Mouse (Mus musculus) small intestine, adult 2 months (tissue): Measurements from ENCODE around the gene Pik3r2. TPM values are rescaled to one million over a fixed set of nuclear protein-coding genes. Genes with fewer than 3 reads are reported as not detected.

Source experiments
- H3K27ac ChIP-seq: fragments of 200-500 bp; 2 replicates; pipeline ENCODE4 v1.5.1; 2012; ENCODE audit warnings: low read depth, low read length, control low read depth, inconsistent platforms; ENCODE audit not compliant: insufficient read depth
- H3K27me3 ChIP-seq: fragments of 200-500 bp; 2 replicates; pipeline ENCODE4 v1.6.1; 2012; ENCODE audit warnings: mild to moderate bottlenecking, moderate library complexity, low read length, inconsistent platforms; ENCODE audit not compliant: control insufficient read depth, insufficient read depth
- H3K36me3 ChIP-seq: fragments of 200-500 bp; 2 replicates; pipeline ENCODE4 v1.6.1; 2012; ENCODE audit warnings: mild to moderate bottlenecking, low read length, control low read depth, inconsistent platforms; ENCODE audit not compliant: control insufficient read depth, insufficient read depth
- H3K4me1 ChIP-seq: fragments of 200-500 bp; 2 replicates; pipeline ENCODE4 v1.6.1; 2012; ENCODE audit warnings: low read length, inconsistent platforms, mixed read lengths; ENCODE audit not compliant: control insufficient read depth, insufficient read depth, insufficient read length
- H3K4me3 ChIP-seq: fragments of 200-500 bp; 2 replicates; pipeline ENCODE4 v1.5.1; 2012; ENCODE audit warnings: low read depth, mild to moderate bottlenecking, control low read depth, inconsistent platforms, low read length, moderate library complexity
- CTCF ChIP-seq: fragments of 200-500 bp; IDR thresholded peaks from 2 replicates; pipeline ENCODE4 v1.5.1; 2012; ENCODE audit warnings: low read depth, mild to moderate bottlenecking, control low read depth, inconsistent platforms, low read length, moderate library complexity, mixed read lengths; ENCODE audit not compliant: insufficient replicate concordance, insufficient read length; ENCODE audit errors: extremely low read depth
- POLR2A ChIP-seq: fragments of 200-500 bp; IDR thresholded peaks from 2 replicates; pipeline ENCODE4 v1.6.1; 2012; ENCODE audit warnings: low read depth, mild to moderate bottlenecking, control low read depth, inconsistent platforms, low read length, moderate library complexity
- WGBS: fragments of 180-500 bp; shearing (Covaris S2); methylation state at CpG from one replicate; pipeline ENCODE4 v1.1.7; 2018; 5-methylcytosine and 5-hydroxymethylcytosine counted together
- polyA plus RNA-seq: library from polyadenylated mRNA; depleted of rRNA; stranded (reverse); fragments of >200 nt; gene quantifications from 2 replicates; pipeline ENCODE4 v1.2.3, GENCODE M21; 2012

The Pik3r2 gene
- polyA plus RNA-seq, 1 experiment, result 414 TPM

GRCm38 (mm10) chr8:70775851-70776495 is 540 bp downstream of the Pik3r2 start:
- peaks cover 26% of the 10 kb centered on the region for H3K36me3 ChIP-seq
- H3K4me1 ChIP-seq, result peaks cover 34% of the 10 kb centered on the region
- TF ChIP-seq POLR2A, result no peak
- no peak for TF ChIP-seq CTCF
- 1% methylated on average over 34 of the region's 34 CpGs for WGBS
- H3K27ac ChIP-seq, result peak overlapping the region; percentile 50; the same call in 1 of the 2 replicates
- H3K4me3 ChIP-seq, result peak overlapping the region; percentile 74
- no peaks in the 10 kb centered on the region for H3K27me3 ChIP-seq

DNA sequence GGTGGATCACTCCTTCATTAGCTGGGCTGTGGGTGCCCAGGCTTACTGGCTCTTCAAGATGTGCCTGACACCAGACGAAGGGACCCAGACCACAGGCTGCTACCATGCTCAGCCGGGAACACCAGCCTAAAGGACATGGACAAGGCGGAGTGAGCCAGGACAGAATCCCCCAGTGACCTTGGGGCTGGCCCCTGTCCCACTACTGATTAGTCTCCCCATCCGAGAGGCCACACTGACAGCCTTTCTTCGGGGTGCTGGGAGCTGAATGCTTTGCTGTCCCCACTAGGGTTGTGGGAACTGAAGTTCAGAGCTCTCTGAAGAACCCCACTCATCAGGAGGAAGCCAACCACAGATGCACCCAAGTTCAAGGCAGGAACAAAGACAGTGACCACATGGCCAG is 1.3 kb downstream of the Pik3r2 start:
- 75% methylated on average over 5 of the region's 5 CpGs for WGBS
- no peak overlapping the region for H3K27ac ChIP-seq
- no peak for TF ChIP-seq POLR2A
- no peak for TF ChIP-seq CTCF
- H3K4me3 ChIP-seq, result peak overlapping the region; percentile 74; the same call in 1 of the 2 replicates
- H3K36me3 ChIP-seq, result peaks cover 26% of the 10 kb centered on the region
- peaks cover 34% of the 10 kb centered on the region for H3K4me1 ChIP-seq
- H3K27me3 ChIP-seq, result no peaks in the 10 kb centered on the region

- WGBS, result 89% methylated on average over 18 of the region's 18 CpGs
- Histone ChIP-seq H3K4me1 (peaks cover 34% of the 10 kb centered on the region), H3K36me3 (peaks cover 21% of the 10 kb centered on the region), H3K27ac (no peak overlapping the region), H3K4me3 (no peak overlapping the region), H3K27me3 (no peaks in the 10 kb centered on the region)
- no peak for TF ChIP-seq CTCF
- TF ChIP-seq POLR2A, result no peak
These were observed 1.8 kb downstream of the Pik3r2 start for GRCm38 (mm10) chr8:70774740-70775139.

DNA sequence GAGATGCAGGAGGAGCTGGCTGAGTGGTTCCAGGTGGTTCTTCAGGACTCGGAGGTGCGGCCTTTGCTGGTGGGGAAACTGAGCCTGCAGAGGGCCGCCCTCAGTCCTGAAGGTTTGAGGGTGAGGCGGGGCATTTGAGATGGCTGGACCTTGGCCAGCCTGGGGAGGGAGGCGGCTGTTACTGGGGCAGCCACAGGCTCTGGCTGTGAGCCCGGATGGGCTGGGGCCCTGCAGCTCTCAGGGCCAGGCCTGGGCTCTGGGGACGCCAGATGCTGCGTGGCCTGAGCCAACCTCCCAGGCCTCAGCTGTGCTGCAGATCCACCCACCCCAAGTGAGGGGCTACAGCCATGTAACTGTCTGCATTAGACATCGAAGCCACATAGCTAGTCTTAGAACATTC is 2.7 kb downstream of the Pik3r2 start:
- H3K4me1 ChIP-seq, result peaks cover 38% of the 10 kb centered on the region
- H3K27me3 ChIP-seq, result no peaks in the 10 kb centered on the region
- TF ChIP-seq POLR2A (no peak), CTCF (no peak)
- peak overlapping the region; percentile 78 for H3K27ac ChIP-seq
- 7% methylated on average over 9 of the region's 9 CpGs for WGBS
- peaks cover 21% of the 10 kb centered on the region for H3K36me3 ChIP-seq
- H3K4me3 ChIP-seq, result peak overlapping the region; percentile 40

DNA sequence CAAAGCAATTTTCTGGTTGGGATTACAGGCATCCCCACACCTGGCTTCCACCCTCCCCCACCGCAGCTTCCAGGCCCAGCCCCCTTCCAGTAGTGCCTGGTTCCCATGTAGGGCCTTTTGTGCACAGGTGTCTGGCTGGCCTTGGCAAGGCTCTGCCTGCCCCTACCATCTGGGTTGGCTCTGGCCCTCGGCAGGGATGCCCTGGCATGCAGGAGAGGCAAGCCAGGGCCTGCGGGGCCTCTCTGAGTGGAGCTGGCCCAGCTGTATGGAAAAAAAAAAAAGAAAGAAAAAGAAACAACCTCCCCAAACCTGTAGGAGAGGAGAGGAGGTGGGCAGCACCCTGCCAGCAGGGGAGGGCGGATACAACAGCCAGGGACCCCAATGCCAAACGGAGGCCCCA is 3.1 kb downstream of the Pik3r2 start:
- peaks cover 42% of the 10 kb centered on the region for H3K4me1 ChIP-seq

GRCm38 (mm10) chr8:70772890-70773289 is 3.6 kb downstream of the Pik3r2 start:
- Histone ChIP-seq H3K27ac (peak overlapping the region; percentile 72), H3K4me1 (peaks cover 40% of the 10 kb centered on the region), H3K36me3 (peaks cover 26% of the 10 kb centered on the region), H3K27me3 (no peaks in the 10 kb centered on the region), H3K4me3 (no peak overlapping the region)
- TF ChIP-seq POLR2A, result no peak; the same call in 1 of the 2 replicates
- no peak for TF ChIP-seq CTCF
- 44% methylated on average over 9 of the region's 9 CpGs for WGBS

More for the DNA sequence above, 3.1 kb downstream of the Pik3r2 start:
- Histone ChIP-seq H3K4me3 (peak overlapping the region; percentile 40), H3K27ac (peak overlapping the region; percentile 72), H3K27me3 (no peaks in the 10 kb centered on the region), H3K36me3 (peaks cover 25% of the 10 kb centered on the region)
- TF ChIP-seq CTCF, result no peak
- no peak for TF ChIP-seq POLR2A
- 52% methylated on average over 5 of the region's 5 CpGs for WGBS

DNA sequence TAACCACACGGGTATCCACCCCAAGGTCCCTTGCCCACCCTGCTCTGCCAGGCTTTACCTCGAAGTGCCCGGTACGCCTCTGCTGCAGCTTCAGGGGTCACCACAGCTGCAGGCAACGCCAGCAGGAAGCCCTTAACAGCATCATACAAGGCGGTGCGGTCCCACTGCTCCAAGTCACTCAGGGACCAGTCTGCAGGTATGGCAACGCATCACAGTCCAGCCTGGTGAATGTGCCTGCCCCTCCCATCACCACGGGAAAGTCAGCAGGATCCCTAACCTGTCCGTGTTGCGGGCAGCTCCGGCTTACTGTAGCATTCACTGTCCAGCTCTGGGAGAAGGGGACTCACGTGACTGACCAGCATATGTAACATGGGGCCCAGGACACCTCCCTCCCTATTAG is 4.4 kb downstream of the Pik3r2 start:
- TF ChIP-seq CTCF (no peak), POLR2A (no peak)
- Histone ChIP-seq H3K4me1 (peaks cover 40% of the 10 kb centered on the region), H3K36me3 (peaks cover 26% of the 10 kb centered on the region), H3K27ac (no peak overlapping the region), H3K4me3 (no peak overlapping the region), H3K27me3 (no peaks in the 10 kb centered on the region)
- 92% methylated on average over 13 of the region's 13 CpGs for WGBS
